Mouse (Mus musculus): Measurements from ENCODE around the gene Ube2j1.
"Not testable (repeated sequence)": the region's sequence is repeated elsewhere in the genome, so short reads cannot be mapped to it uniquely, and the experiment has no call there.

Gene Ube2j1

GRCm38 (mm10) chr4:33031195-33031960 lies at the start of gene Ube2j1:
Gene Ube2j1, plus strand, starts transcription at chr4:33031416.
- in situ Hi-C loops (cut with MboI, MseI), result no loop called here

- in situ Hi-C loops (cut with MboI, MseI), result no loop called here
Observed at GRCm38 (mm10) chr4:32981617-32982016, 49.6 kb upstream of the Ube2j1 start.

- in situ Hi-C loops (cut with MboI, MseI), result no loop called here
Observed at GRCm38 (mm10) chr4:32982041-32982715, 49.0 kb upstream of the Ube2j1 start.

- in situ Hi-C loops (cut with MboI, MseI), result no loop called here
Observed at GRCm38 (mm10) chr4:32982716-32983175, 48.5 kb upstream of the Ube2j1 start, which contains the start of gene Rragd. Gene Rragd, plus strand, starts transcription at chr4:32983037.

- in situ Hi-C loops (cut with MboI, MseI), result no loop called here
Observed at GRCm38 (mm10) chr4:32983176-32984155, 47.8 kb upstream of the Ube2j1 start.

GRCm38 (mm10) chr4:32984242-32984641 lies 47.0 kb upstream of the Ube2j1 start:
- in situ Hi-C loops (cut with MboI, MseI), result no loop called here

GRCm38 (mm10) chr4:32984801-32985675 lies 46.2 kb upstream of the Ube2j1 start:
- in situ Hi-C loops (cut with MboI, MseI), result no loop called here

- in situ Hi-C loops (cut with MboI, MseI), result no loop called here
Observed at GRCm38 (mm10) chr4:32985684-32986083, 45.5 kb upstream of the Ube2j1 start.

- in situ Hi-C loops (cut with MboI, MseI), result no loop called here
Observed at GRCm38 (mm10) chr4:32987006-32987405, 44.2 kb upstream of the Ube2j1 start.

- in situ Hi-C loops (cut with MboI, MseI), result no loop called here
Observed at GRCm38 (mm10) chr4:32989346-32989745, 41.9 kb upstream of the Ube2j1 start.

GRCm38 (mm10) chr4:32994168-32994567 lies 37.0 kb upstream of the Ube2j1 start:
- in situ Hi-C loops (cut with MboI, MseI), result no loop called here

GRCm38 (mm10) chr4:32996083-32996482 lies 35.1 kb upstream of the Ube2j1 start:
- in situ Hi-C loops (cut with MboI, MseI), result no loop called here

GRCm38 (mm10) chr4:32997571-32997970 lies 33.6 kb upstream of the Ube2j1 start:
- in situ Hi-C loops (cut with MboI, MseI), result no loop called here

- in situ Hi-C loops (cut with MboI, MseI), result no loop called here
Observed at GRCm38 (mm10) chr4:32998996-32999395, 32.2 kb upstream of the Ube2j1 start.

GRCm38 (mm10) chr4:33002081-33002480 lies 29.1 kb upstream of the Ube2j1 start:
- in situ Hi-C loops (cut with MboI, MseI), result no loop called here

GRCm38 (mm10) chr4:33005595-33006470 lies 25.4 kb upstream of the Ube2j1 start:
- in situ Hi-C loops (cut with MboI, MseI), result not testable (repeated sequence)

- in situ Hi-C loops (cut with MboI, MseI), result no loop called here
Observed at GRCm38 (mm10) chr4:33006844-33007243, 24.4 kb upstream of the Ube2j1 start.

GRCm38 (mm10) chr4:33007443-33008217 lies 23.6 kb upstream of the Ube2j1 start:
- in situ Hi-C loops (cut with MboI, MseI), result no loop called here

GRCm38 (mm10) chr4:33010078-33010477 lies 21.1 kb upstream of the Ube2j1 start:
- in situ Hi-C loops (cut with MboI, MseI), result no loop called here
